Mouse (Mus musculus) liver, embryonic 16.5 days (tissue): Measurements from ENCODE around the gene Ntm. TPM values are rescaled to one million over a fixed set of nuclear protein-coding genes. Genes with fewer than 3 reads are reported as not detected.

Experiments
- ATAC-seq: fragments of 200-750 bp; cut with Nextera tagmentation; 2 replicates; pipeline ENCODE4 v1.8.0; 2017; ENCODE audit warnings: low read depth, mild to moderate bottlenecking, moderate number of reproducible peaks, moderate library complexity
- H3K27ac ChIP-seq: fragments of 300-500 bp; sonication (generic); 2 replicates; pipeline ENCODE4 v1.5.1; 2014; ENCODE audit warnings: mild to moderate bottlenecking, low read length
- H3K27me3 ChIP-seq: fragments of 300-500 bp; sonication (generic); 2 replicates; pipeline ENCODE4 v1.6.1; 2014; ENCODE audit warnings: low read depth, low read length, mixed read lengths; ENCODE audit not compliant: control insufficient read depth, insufficient read depth
- H3K36me3 ChIP-seq: fragments of 300-500 bp; sonication (generic); 2 replicates; pipeline ENCODE4 v1.6.1; 2014; ENCODE audit warnings: mild to moderate bottlenecking; ENCODE audit not compliant: control insufficient read depth, insufficient read depth
- H3K4me1 ChIP-seq: fragments of 300-500 bp; sonication (generic); 2 replicates; pipeline ENCODE4 v1.6.1; 2014; ENCODE audit warnings: low read depth, low read length, mixed read lengths; ENCODE audit not compliant: control insufficient read depth
- H3K4me2 ChIP-seq: fragments of 300-500 bp; sonication (generic); 2 replicates; pipeline ENCODE4 v1.6.1; 2014; ENCODE audit warnings: low read depth, low read length, mixed read lengths
- H3K4me3 ChIP-seq: fragments of 300-500 bp; sonication (generic); 2 replicates; pipeline ENCODE4 v1.5.1; 2014; ENCODE audit warnings: low read depth, mild to moderate bottlenecking, low read length
- H3K9ac ChIP-seq: fragments of 300-500 bp; sonication (generic); 2 replicates; pipeline ENCODE4 v1.6.1; 2014; ENCODE audit warnings: low read depth, low read length
- H3K9me3 ChIP-seq: fragments of 300-500 bp; sonication (generic); replicated peaks from 2 replicates; pipeline ENCODE4 v1.6.1; 2016; ENCODE audit warnings: low read length; ENCODE audit not compliant: control insufficient read depth
- WGBS: fragments of 180-500 bp; shearing (Covaris S2); extraction: QIAGEN DNeasy Blood & Tissue Kit; methylation state at CpG from one replicate; pipeline ENCODE4 v1.1.7; 2014; ENCODE audit not compliant: insufficient replicate concordance; 5-methylcytosine and 5-hydroxymethylcytosine counted together
- polyA plus RNA-seq: library from polyadenylated mRNA; unstranded; fragments of >200 nt; fragmentation: Nextera tagmentation; extraction: Ambion mirVana; gene quantifications from 2 replicates; pipeline ENCODE4 v1.2.1, GENCODE M21; 2015

Ntm gene
- polyA plus RNA-seq, 1 experiment from 2014 or later: 0.33 TPM

- no peak overlapping the region for H3K4me2 ChIP-seq
- H3K27me3 ChIP-seq: no peaks in the 10 kb centered on the region
- H3K9me3 ChIP-seq: no peaks in the 10 kb centered on the region
- no peak overlapping the region for H3K27ac ChIP-seq
- H3K4me3 ChIP-seq: no peak overlapping the region
- 52% methylated on average over 2 of the region's 2 CpGs for WGBS
- no peak for ATAC-seq
- no peaks in the 10 kb centered on the region for H3K36me3 ChIP-seq
- no peaks in the 10 kb centered on the region for H3K4me1 ChIP-seq
- H3K9ac ChIP-seq: no peak overlapping the region
These were observed 426.5 kb downstream of the Ntm start for GRCm38 (mm10) chr9:29536415-29536814.

- Histone ChIP-seq H3K36me3 (no peaks in the 10 kb centered on the region), H3K27ac (no peak overlapping the region), H3K4me1 (no peaks in the 10 kb centered on the region), H3K4me3 (no peak overlapping the region), H3K9me3 (no peaks in the 10 kb centered on the region), H3K4me2 (no peak overlapping the region), H3K9ac (no peak overlapping the region), H3K27me3 (no peaks in the 10 kb centered on the region)
- WGBS: 68% methylated on average over 6 of the region's 6 CpGs
- no peak for ATAC-seq
These were observed 428.2 kb downstream of the Ntm start for GRCm38 (mm10) chr9:29534773-29535172.

GRCm38 (mm10) chr9:29534304-29534703 is 428.6 kb downstream of the Ntm start:
- Histone ChIP-seq H3K36me3 (no peaks in the 10 kb centered on the region), H3K4me2 (no peak overlapping the region), H3K27ac (no peak overlapping the region), H3K9ac (no peak overlapping the region), H3K27me3 (no peaks in the 10 kb centered on the region), H3K4me3 (no peak overlapping the region), H3K4me1 (no peaks in the 10 kb centered on the region), H3K9me3 (no peaks in the 10 kb centered on the region)
- WGBS: 55% methylated on average over 7 of the region's 7 CpGs
- no peak for ATAC-seq

- no peaks in the 10 kb centered on the region for H3K36me3 ChIP-seq
- no peaks in the 10 kb centered on the region for H3K4me1 ChIP-seq
- no peaks in the 10 kb centered on the region for H3K9me3 ChIP-seq
- H3K27me3 ChIP-seq: no peaks in the 10 kb centered on the region
- no peak for ATAC-seq
- no peak overlapping the region for H3K4me2 ChIP-seq
- H3K9ac ChIP-seq: no peak overlapping the region
- H3K4me3 ChIP-seq: no peak overlapping the region
- 27% methylated on average over 1 of the region's 1 CpGs for WGBS
- H3K27ac ChIP-seq: no peak overlapping the region
These were observed 429.4 kb downstream of the Ntm start for GRCm38 (mm10) chr9:29533556-29533955.

- 48% methylated on average over 6 of the region's 6 CpGs for WGBS
- Histone ChIP-seq H3K27ac (no peak overlapping the region), H3K27me3 (no peaks in the 10 kb centered on the region), H3K36me3 (no peaks in the 10 kb centered on the region), H3K4me3 (no peak overlapping the region), H3K9ac (no peak overlapping the region), H3K4me1 (no peaks in the 10 kb centered on the region), H3K9me3 (no peaks in the 10 kb centered on the region), H3K4me2 (no peak overlapping the region)
- ATAC-seq: no peak
These were observed 431.6 kb downstream of the Ntm start for GRCm38 (mm10) chr9:29531147-29531917.

- no peak for ATAC-seq
- H3K27ac ChIP-seq: no peak overlapping the region
- H3K9me3 ChIP-seq: no peaks in the 10 kb centered on the region
- 55% methylated on average over 1 of the region's 1 CpGs for WGBS
- H3K36me3 ChIP-seq: no peaks in the 10 kb centered on the region
- no peak overlapping the region for H3K4me3 ChIP-seq
- no peak overlapping the region for H3K9ac ChIP-seq
- H3K4me2 ChIP-seq: no peak overlapping the region
- no peaks in the 10 kb centered on the region for H3K4me1 ChIP-seq
- no peaks in the 10 kb centered on the region for H3K27me3 ChIP-seq
These were observed 438.8 kb downstream of the Ntm start for GRCm38 (mm10) chr9:29524109-29524508.

- Histone ChIP-seq H3K4me2 (no peak overlapping the region), H3K4me3 (no peak overlapping the region), H3K9ac (no peak overlapping the region), H3K36me3 (no peaks in the 10 kb centered on the region), H3K27ac (no peak overlapping the region), H3K9me3 (no peaks in the 10 kb centered on the region), H3K4me1 (no peaks in the 10 kb centered on the region), H3K27me3 (no peaks in the 10 kb centered on the region)
- ATAC-seq: no peak
- WGBS: 51% methylated on average over 3 of the region's 3 CpGs
These were observed 439.7 kb downstream of the Ntm start for GRCm38 (mm10) chr9:29523221-29523620.

GRCm38 (mm10) chr9:29519181-29519580 is 443.8 kb downstream of the Ntm start:
- Histone ChIP-seq H3K27me3 (no peaks in the 10 kb centered on the region), H3K4me1 (no peaks in the 10 kb centered on the region), H3K36me3 (no peaks in the 10 kb centered on the region), H3K9ac (no peak overlapping the region), H3K4me2 (no peak overlapping the region), H3K9me3 (no peaks in the 10 kb centered on the region), H3K27ac (no peak overlapping the region), H3K4me3 (no peak overlapping the region)
- WGBS: 35% methylated on average over 2 of the region's 2 CpGs
- ATAC-seq: no peak

- WGBS: 57% methylated on average over 2 of the region's 2 CpGs
- H3K9ac ChIP-seq: no peak overlapping the region
These were observed 446.3 kb downstream of the Ntm start for GRCm38 (mm10) chr9:29516688-29517087.

More at GRCm38 (mm10) chr9:29516688-29517087, 446.3 kb downstream of the Ntm start:
- Histone ChIP-seq H3K4me1 (no peaks in the 10 kb centered on the region), H3K27me3 (no peaks in the 10 kb centered on the region), H3K9me3 (no peaks in the 10 kb centered on the region), H3K36me3 (no peaks in the 10 kb centered on the region), H3K27ac (no peak overlapping the region), H3K4me2 (no peak overlapping the region), H3K4me3 (no peak overlapping the region)
- no peak for ATAC-seq
